Mouse (Mus musculus) embryonic facial prominence, embryonic 14.5 days (tissue): ENCODE data around the gene Gm13420. TPM values are rescaled to one million over a fixed set of nuclear protein-coding genes. Genes with fewer than 3 reads are reported as not detected.
"Not testable (repeated sequence)": the region's sequence is repeated elsewhere in the genome, so short reads cannot be mapped to it uniquely, and the experiment has no call there.

Source experiments
- ATAC-seq: fragments of 200-750 bp; cut with Nextera tagmentation; 2 replicates; pipeline ENCODE4 v1.8.0; 2017; ENCODE audit warnings: low read depth, moderate number of reproducible peaks, moderate TSS enrichment
- DNase-seq: peaks from one replicate; pipeline ENCODE4 v3.0.0-alpha.2; 2015; ENCODE audit warnings: low spot score
- H3K27ac ChIP-seq: fragments of 300-500 bp; sonication (generic); replicated peaks from 2 replicates; pipeline ENCODE4 v1.5.1; 2014; ENCODE audit warnings: low read depth, mild to moderate bottlenecking, low read length, moderate library complexity
- H3K27me3 ChIP-seq: fragments of 300-500 bp; sonication (generic); replicated peaks from 2 replicates; pipeline ENCODE4 v1.6.1; 2014; ENCODE audit warnings: low read length; ENCODE audit not compliant: control insufficient read depth, insufficient read depth
- H3K36me3 ChIP-seq: fragments of 300-500 bp; sonication (generic); 2 replicates; pipeline ENCODE4 v1.6.1; 2014; ENCODE audit warnings: low read length, mixed read lengths; ENCODE audit not compliant: control insufficient read depth, insufficient read depth
- H3K4me1 ChIP-seq: fragments of 300-500 bp; sonication (generic); 2 replicates; pipeline ENCODE4 v1.6.1; 2014; ENCODE audit warnings: antibody characterized with exemption, low read length; ENCODE audit not compliant: control insufficient read depth, insufficient read depth
- H3K4me2 ChIP-seq: fragments of 300-500 bp; sonication (generic); 2 replicates; pipeline ENCODE4 v1.6.1; 2014; ENCODE audit warnings: low read depth, mild to moderate bottlenecking, low read length, moderate library complexity, mixed read lengths
- H3K4me3 ChIP-seq: fragments of 300-500 bp; sonication (generic); 2 replicates; pipeline ENCODE4 v1.5.1; 2014; ENCODE audit warnings: low read depth, mild to moderate bottlenecking, low read length
- H3K9ac ChIP-seq: fragments of 300-500 bp; sonication (generic); 2 replicates; pipeline ENCODE4 v1.6.1; 2014; ENCODE audit warnings: low read depth, mild to moderate bottlenecking, low read length, moderate library complexity, mixed read lengths
- H3K9me3 ChIP-seq: fragments of 300-500 bp; sonication (generic); 2 replicates; pipeline ENCODE4 v1.6.1; 2016; ENCODE audit warnings: low read length; ENCODE audit not compliant: control insufficient read depth
- WGBS: fragments of 180-500 bp; shearing (Covaris S2); extraction: QIAGEN DNeasy Blood & Tissue Kit; methylation state at CpG from one replicate; pipeline ENCODE4 v1.1.7; 2014; 5-methylcytosine and 5-hydroxymethylcytosine counted together
- polyA plus RNA-seq: library from polyadenylated mRNA; unstranded; fragments of >200 nt; fragmentation: Nextera tagmentation; extraction: Ambion mirVana; gene quantifications from 2 replicates; pipeline ENCODE4 v1.2.1, GENCODE M21; 2014

Gm13420 gene
- polyA plus RNA-seq, 1 experiment from 2014 or later = not detected

- Histone ChIP-seq H3K4me2 (no peak overlapping the region), H3K9me3 (no peaks in the 10 kb centered on the region), H3K4me1 (peaks cover 15% of the 10 kb centered on the region), H3K4me3 (no peak overlapping the region), H3K27me3 (no peaks in the 10 kb centered on the region), H3K27ac (no peak overlapping the region), H3K9ac (no peak overlapping the region), H3K36me3 (peaks cover 48% of the 10 kb centered on the region)
- no peak for ATAC-seq
- DNase-seq = no peak
- WGBS = 89% methylated on average over 5 of the region's 5 CpGs
These were observed 37.4 kb downstream of the Gm13420 start for GRCm38 (mm10) chr2:29714127-29714526.

- Histone ChIP-seq H3K4me1 (peaks cover 15% of the 10 kb centered on the region), H3K9me3 (no peaks in the 10 kb centered on the region), H3K27ac (no peak overlapping the region), H3K36me3 (peaks cover 51% of the 10 kb centered on the region), H3K4me3 (no peak overlapping the region), H3K27me3 (no peaks in the 10 kb centered on the region), H3K9ac (no peak overlapping the region), H3K4me2 (no peak overlapping the region)
- no peak for ATAC-seq
- DNase-seq = no peak
- 94% methylated on average over 1 of the region's 2 CpGs for WGBS
These were observed 38.0 kb downstream of the Gm13420 start for GRCm38 (mm10) chr2:29713501-29713900.

GRCm38 (mm10) chr2:29711877-29712276, 39.6 kb downstream of the Gm13420 start:
- Histone ChIP-seq H3K27ac (0 out of 2 replicates have a peak overlapping the region, but pooled peaks have one; percentile 4), H3K9ac (no peak overlapping the region), H3K9me3 (no peaks in the 10 kb centered on the region), H3K27me3 (no peaks in the 10 kb centered on the region), H3K4me3 (no peak overlapping the region), H3K4me2 (no peak overlapping the region), H3K4me1 (peaks cover 13% of the 10 kb centered on the region), H3K36me3 (peaks cover 62% of the 10 kb centered on the region)
- 73% methylated on average over 5 of the region's 5 CpGs for whole genome bisulfite sequencing
- ATAC-seq = no peak
- DNase-seq = no peak

GRCm38 (mm10) chr2:29711038-29711437, 40.4 kb downstream of the Gm13420 start:
- Histone ChIP-seq H3K4me1 (peaks cover 5% of the 10 kb centered on the region; the same call in 1 of the 2 replicates), H3K27ac (0 out of 2 replicates have a peak overlapping the region, but pooled peaks have one; percentile 4), H3K9me3 (no peaks in the 10 kb centered on the region), H3K4me3 (no peak overlapping the region), H3K4me2 (no peak overlapping the region), H3K9ac (no peak overlapping the region), H3K36me3 (peaks cover 71% of the 10 kb centered on the region), H3K27me3 (no peaks in the 10 kb centered on the region)
- no peak for DNase-seq
- 71% methylated on average over 3 of the region's 3 CpGs for WGBS
- no peak for ATAC-seq

- not testable (repeated sequence) for H3K4me1 ChIP-seq, H3K4me3 ChIP-seq, H3K27ac ChIP-seq, H3K4me2 ChIP-seq, DNase-seq, H3K9me3 ChIP-seq, H3K27me3 ChIP-seq, H3K9ac ChIP-seq, ATAC-seq
- 94% methylated on average over 4 of the region's 4 CpGs for WGBS
- peaks cover 84% of the 10 kb centered on the region for H3K36me3 ChIP-seq
These were observed 43.3 kb downstream of the Gm13420 start for GRCm38 (mm10) chr2:29708209-29708608.

- no peak for DNase-seq
- Histone ChIP-seq H3K27me3 (no peaks in the 10 kb centered on the region), H3K9me3 (no peaks in the 10 kb centered on the region), H3K4me3 (no peak overlapping the region), H3K27ac (no peak overlapping the region), H3K9ac (no peak overlapping the region), H3K4me1 (no peaks in the 10 kb centered on the region), H3K4me2 (no peak overlapping the region), H3K36me3 (peaks cover 87% of the 10 kb centered on the region)
- WGBS = 83% methylated on average over 4 of the region's 4 CpGs
- ATAC-seq = no peak
These were observed 43.8 kb downstream of the Gm13420 start for GRCm38 (mm10) chr2:29707731-29708130.

GRCm38 (mm10) chr2:29706726-29707620, 44.5 kb downstream of the Gm13420 start:
- Histone ChIP-seq H3K36me3 (peaks cover 87% of the 10 kb centered on the region), H3K4me1 (no peaks in the 10 kb centered on the region), H3K4me2 (no peak overlapping the region), H3K9me3 (no peaks in the 10 kb centered on the region), H3K27me3 (no peaks in the 10 kb centered on the region), H3K4me3 (no peak overlapping the region), H3K9ac (no peak overlapping the region), H3K27ac (no peak overlapping the region)
- WGBS = 92% methylated on average over 17 of the region's 18 CpGs
- ATAC-seq (no peak), DNase-seq (no peak)

GRCm38 (mm10) chr2:29705493-29705892, 46.0 kb downstream of the Gm13420 start:
- 62% methylated on average over 3 of the region's 3 CpGs for WGBS
- Histone ChIP-seq H3K4me2 (no peak overlapping the region), H3K9ac (no peak overlapping the region), H3K9me3 (no peaks in the 10 kb centered on the region), H3K36me3 (peaks cover 89% of the 10 kb centered on the region), H3K4me3 (no peak overlapping the region), H3K27me3 (no peaks in the 10 kb centered on the region), H3K27ac (no peak overlapping the region), H3K4me1 (no peaks in the 10 kb centered on the region)
- DNase-seq = no peak
- peak; percentile 20; the same call in 1 of the 2 replicates for ATAC-seq
